Mouse (Mus musculus): ENCODE results near the gene Ctnna3. TPM values are rescaled to one million over a fixed set of nuclear protein-coding genes. Genes with fewer than 3 reads are reported as not detected.
"Not testable (repeated sequence)": the region's sequence is repeated elsewhere in the genome, so short reads cannot be mapped to it uniquely, and the experiment has no call there.

The Ctnna3 gene
- polyA plus RNA-seq, 1 experiment, result 1.3 TPM

- H3K27ac ChIP-seq (ENCODE audit: insufficient read depth, low read length), result no peak overlapping the region
- no peak overlapping the region for H3K4me3 ChIP-seq (ENCODE audit: insufficient read depth, low read length)
- H3K4me1 ChIP-seq (ENCODE audit: control insufficient read depth, insufficient read depth, low read length), result no peaks in the 10 kb centered on the region
- TF ChIP-seq POLR2A (IDR thresholded peaks at IDR 0.05; ENCODE audit: extremely low read depth, insufficient read depth, low read length), result no peak
- no peak for TF ChIP-seq CTCF (IDR thresholded peaks at IDR 0.05; ENCODE audit: extremely low read depth, insufficient read depth, low read length)
Measured at GRCm38 (mm10) chr10:64876506-64876905, 1446.6 kb downstream of the Ctnna3 start.

DNA sequence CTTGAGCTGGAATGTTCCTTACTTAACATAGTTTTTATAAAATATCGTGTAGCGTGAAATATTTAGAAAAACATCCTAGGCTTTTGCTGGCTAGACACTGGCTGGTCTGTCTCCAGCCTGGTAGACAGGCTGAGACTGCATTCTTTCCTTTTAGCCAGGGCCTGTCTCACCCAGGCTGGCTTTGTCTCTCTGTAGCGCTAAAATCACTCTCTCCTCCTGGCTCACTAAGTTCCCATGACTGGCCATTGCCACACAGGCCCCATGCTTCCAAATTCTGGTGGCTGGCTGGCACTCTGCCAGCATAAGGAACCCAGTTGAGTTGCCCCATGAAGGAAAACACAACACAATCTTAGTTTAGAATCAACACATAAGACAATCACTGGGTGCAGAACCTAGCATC is 1450.0 kb downstream of the Ctnna3 start:
- Histone ChIP-seq H3K4me3 (ENCODE audit: insufficient read depth, low read length) (no peak overlapping the region), H3K27ac (ENCODE audit: insufficient read depth, low read length) (no peak overlapping the region), H3K4me1 (ENCODE audit: control insufficient read depth, insufficient read depth, low read length) (peaks cover 2% of the 10 kb centered on the region; the same call in 1 of the 2 replicates)
- TF ChIP-seq POLR2A (IDR thresholded peaks at IDR 0.05; ENCODE audit: extremely low read depth, insufficient read depth, low read length) (no peak), CTCF (IDR thresholded peaks at IDR 0.05; ENCODE audit: extremely low read depth, insufficient read depth, low read length) (no peak)

GRCm38 (mm10) chr10:64886946-64887345 is 1457.0 kb downstream of the Ctnna3 start:
- no peak overlapping the region for H3K4me3 ChIP-seq (ENCODE audit: insufficient read depth, low read length)
- no peak for TF ChIP-seq POLR2A (IDR thresholded peaks at IDR 0.05; ENCODE audit: extremely low read depth, insufficient read depth, low read length)
- no peak for TF ChIP-seq CTCF (IDR thresholded peaks at IDR 0.05; ENCODE audit: extremely low read depth, insufficient read depth, low read length)
- no peak overlapping the region for H3K27ac ChIP-seq (ENCODE audit: insufficient read depth, low read length)
- H3K4me1 ChIP-seq (ENCODE audit: control insufficient read depth, insufficient read depth, low read length), result peaks cover 2% of the 10 kb centered on the region; the same call in 1 of the 2 replicates

DNA sequence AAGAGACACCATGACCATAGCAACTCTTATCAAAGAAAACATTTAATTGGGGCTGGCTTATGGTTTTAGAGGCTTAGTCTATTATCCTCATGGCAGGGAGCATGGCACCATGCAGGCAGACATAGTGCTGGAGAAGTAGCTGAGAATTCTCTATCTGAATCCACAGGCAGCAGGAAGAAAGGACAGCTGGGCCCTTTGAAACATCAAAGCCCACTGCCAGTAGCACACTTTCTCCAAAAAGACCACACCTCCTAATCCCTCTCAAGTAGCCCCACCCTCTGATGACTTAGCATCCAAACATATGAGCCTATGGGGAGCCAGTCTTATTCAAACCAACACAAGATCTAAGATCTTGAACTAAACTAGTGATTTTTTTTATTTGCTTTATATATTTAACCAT is 1462.6 kb downstream of the Ctnna3 start:
- Histone ChIP-seq H3K27ac (ENCODE audit: insufficient read depth, low read length) (no peak overlapping the region), H3K4me3 (ENCODE audit: insufficient read depth, low read length) (no peak overlapping the region), H3K4me1 (ENCODE audit: control insufficient read depth, insufficient read depth, low read length) (no peaks in the 10 kb centered on the region)
- no peak for TF ChIP-seq CTCF (IDR thresholded peaks at IDR 0.05; ENCODE audit: extremely low read depth, insufficient read depth, low read length)
- no peak for TF ChIP-seq POLR2A (IDR thresholded peaks at IDR 0.05; ENCODE audit: extremely low read depth, insufficient read depth, low read length)

DNA sequence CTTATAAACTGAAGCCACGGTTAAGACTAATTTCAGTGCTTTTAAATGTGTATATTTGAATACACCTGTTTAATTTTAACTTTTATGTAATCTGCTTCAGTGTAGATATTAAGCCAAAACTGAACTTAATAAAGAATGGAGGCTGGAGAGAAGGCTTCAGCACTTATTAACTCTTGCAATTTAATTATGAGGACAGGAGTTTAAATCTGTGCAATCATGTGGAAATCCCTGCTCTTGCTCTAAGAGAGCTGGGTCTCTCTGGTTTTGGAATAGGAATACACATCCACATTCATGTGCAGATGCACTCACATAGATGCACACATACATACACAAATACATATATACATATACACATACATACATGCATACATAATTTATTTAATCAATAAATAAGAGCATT is 1468.8 kb downstream of the Ctnna3 start:
- TF ChIP-seq POLR2A (IDR thresholded peaks at IDR 0.05; ENCODE audit: extremely low read depth, insufficient read depth, low read length) (no peak), CTCF (IDR thresholded peaks at IDR 0.05; ENCODE audit: extremely low read depth, insufficient read depth, low read length) (no peak)
- no peak overlapping the region for H3K4me3 ChIP-seq (ENCODE audit: insufficient read depth, low read length)
- no peaks in the 10 kb centered on the region for H3K4me1 ChIP-seq (ENCODE audit: control insufficient read depth, insufficient read depth, low read length)
- H3K27ac ChIP-seq (ENCODE audit: insufficient read depth, low read length), result no peak overlapping the region

- no peak overlapping the region for H3K27ac ChIP-seq (ENCODE audit: insufficient read depth, low read length)
- H3K4me1 ChIP-seq (ENCODE audit: control insufficient read depth, insufficient read depth, low read length), result no peaks in the 10 kb centered on the region
- no peak overlapping the region for H3K4me3 ChIP-seq (ENCODE audit: insufficient read depth, low read length)
- TF ChIP-seq POLR2A (IDR thresholded peaks at IDR 0.05; ENCODE audit: extremely low read depth, insufficient read depth, low read length) (no peak), CTCF (IDR thresholded peaks at IDR 0.05; ENCODE audit: extremely low read depth, insufficient read depth, low read length) (no peak)
Measured at GRCm38 (mm10) chr10:64901726-64902125, 1471.8 kb downstream of the Ctnna3 start.

GRCm38 (mm10) chr10:64940975-64941374 is 1511.1 kb downstream of the Ctnna3 start:
- no peak overlapping the region for H3K4me3 ChIP-seq (ENCODE audit: insufficient read depth, low read length)
- no peak overlapping the region for H3K27ac ChIP-seq (ENCODE audit: insufficient read depth, low read length)
- no peak for TF ChIP-seq POLR2A (IDR thresholded peaks at IDR 0.05; ENCODE audit: extremely low read depth, insufficient read depth, low read length)
- TF ChIP-seq CTCF (IDR thresholded peaks at IDR 0.05; ENCODE audit: extremely low read depth, insufficient read depth, low read length), result no peak
- no peaks in the 10 kb centered on the region for H3K4me1 ChIP-seq (ENCODE audit: control insufficient read depth, insufficient read depth, low read length)

DNA sequence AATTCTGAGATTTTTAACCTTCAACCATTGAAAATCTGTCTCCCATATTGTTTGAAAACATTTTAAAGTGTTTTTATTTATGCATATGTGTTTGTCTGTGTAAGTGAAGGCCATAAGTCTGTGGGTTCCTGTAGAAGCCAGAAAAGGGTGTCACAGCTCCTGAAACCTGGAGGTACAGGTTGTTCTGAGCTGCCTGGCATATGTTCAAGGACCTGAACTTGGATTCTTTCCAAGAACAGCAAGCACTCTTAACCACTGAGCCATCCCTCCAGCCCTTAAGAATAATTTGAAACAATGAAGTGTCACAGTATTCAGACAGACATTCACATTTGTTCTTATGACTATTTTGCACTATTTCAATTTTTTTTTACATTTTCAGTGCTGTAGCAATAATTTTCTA is 1528.5 kb downstream of the Ctnna3 start:
- Histone ChIP-seq H3K27ac (ENCODE audit: insufficient read depth, low read length) (no peak overlapping the region), H3K4me3 (ENCODE audit: insufficient read depth, low read length) (no peak overlapping the region), H3K4me1 (ENCODE audit: control insufficient read depth, insufficient read depth, low read length) (no peaks in the 10 kb centered on the region)
- no peak for TF ChIP-seq POLR2A (IDR thresholded peaks at IDR 0.05; ENCODE audit: extremely low read depth, insufficient read depth, low read length)
- no peak for TF ChIP-seq CTCF (IDR thresholded peaks at IDR 0.05; ENCODE audit: extremely low read depth, insufficient read depth, low read length)

DNA sequence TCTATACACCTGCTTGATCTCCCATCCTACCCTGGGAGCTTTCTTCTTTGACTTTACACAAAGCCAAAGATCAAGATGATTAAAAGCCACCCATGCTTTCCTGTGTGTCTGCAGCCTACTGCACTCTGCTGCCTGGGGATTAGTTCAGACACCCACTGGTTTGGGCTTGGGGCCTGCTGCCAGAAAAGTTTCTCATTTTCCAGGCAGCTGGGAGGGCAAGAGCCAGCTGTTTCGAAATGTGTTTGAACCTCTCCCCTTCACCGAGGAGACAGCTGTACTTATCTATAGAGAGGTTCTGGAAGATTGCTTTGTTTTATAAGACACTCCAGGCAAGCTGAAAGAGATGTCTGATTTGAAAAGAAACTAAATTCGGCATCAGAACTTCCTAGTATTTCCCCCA is 1563.0 kb downstream of the Ctnna3 start:
- Histone ChIP-seq H3K27ac (ENCODE audit: insufficient read depth, low read length) (no peak overlapping the region), H3K4me1 (ENCODE audit: control insufficient read depth, insufficient read depth, low read length) (no peaks in the 10 kb centered on the region), H3K4me3 (ENCODE audit: insufficient read depth, low read length) (no peak overlapping the region)
- TF ChIP-seq CTCF (IDR thresholded peaks at IDR 0.05; ENCODE audit: extremely low read depth, insufficient read depth, low read length), result no peak

- TF ChIP-seq POLR2A (IDR thresholded peaks at IDR 0.05; ENCODE audit: extremely low read depth, insufficient read depth, low read length), result no peak
- no peak for TF ChIP-seq CTCF (IDR thresholded peaks at IDR 0.05; ENCODE audit: extremely low read depth, insufficient read depth, low read length)
- Histone ChIP-seq H3K4me3 (ENCODE audit: insufficient read depth, low read length) (no peak overlapping the region), H3K4me1 (ENCODE audit: control insufficient read depth, insufficient read depth, low read length) (no peaks in the 10 kb centered on the region), H3K27ac (ENCODE audit: insufficient read depth, low read length) (no peak overlapping the region)
Measured at GRCm38 (mm10) chr10:65013525-65013924, 1583.6 kb downstream of the Ctnna3 start.

GRCm38 (mm10) chr10:65022667-65023066 is 1592.8 kb downstream of the Ctnna3 start:
- H3K4me1 ChIP-seq (ENCODE audit: control insufficient read depth, insufficient read depth, low read length), result no peaks in the 10 kb centered on the region
- H3K4me3 ChIP-seq (ENCODE audit: insufficient read depth, low read length), result no peak overlapping the region
- no peak overlapping the region for H3K27ac ChIP-seq (ENCODE audit: insufficient read depth, low read length)
- no peak for TF ChIP-seq CTCF (IDR thresholded peaks at IDR 0.05; ENCODE audit: extremely low read depth, insufficient read depth, low read length)
- TF ChIP-seq POLR2A (IDR thresholded peaks at IDR 0.05; ENCODE audit: extremely low read depth, insufficient read depth, low read length), result no peak

GRCm38 (mm10) chr10:65033516-65033915 is 1603.6 kb downstream of the Ctnna3 start:
- not testable (repeated sequence) for H3K4me3 ChIP-seq (ENCODE audit: insufficient read depth, low read length); H3K4me1 ChIP-seq (ENCODE audit: control insufficient read depth, insufficient read depth, low read length); H3K27ac ChIP-seq (ENCODE audit: insufficient read depth, low read length)
